Mouse (Mus musculus) G1E-ER4 (cell line): Measurements from ENCODE around the gene Med26. TPM values are rescaled to one million over a fixed set of nuclear protein-coding genes. Genes with fewer than 3 reads are reported as not detected.

ENCODE experiments used
- GATA1 ChIP-seq: IDR thresholded peaks from one replicate; pipeline ENCODE4 v1.8.0; 2012; ENCODE audit warnings: low read length, inconsistent platforms
- polyA plus RNA-seq: library from polyadenylated mRNA; stranded (reverse); fragments of >175 nt; gene quantifications from 2 replicates; pipeline ENCODE4 v1.2.3, GENCODE M21; 2012

Gene Med26
- polyA plus RNA-seq: 42.2 and 54.4 TPM in 2 replicates

- no peak for TF ChIP-seq GATA1
Measured at GRCm38 (mm10) chr8:72547802-72548643, at the start of gene Med26. Med26 (minus strand) TSS chr8:72548270.

DNA sequence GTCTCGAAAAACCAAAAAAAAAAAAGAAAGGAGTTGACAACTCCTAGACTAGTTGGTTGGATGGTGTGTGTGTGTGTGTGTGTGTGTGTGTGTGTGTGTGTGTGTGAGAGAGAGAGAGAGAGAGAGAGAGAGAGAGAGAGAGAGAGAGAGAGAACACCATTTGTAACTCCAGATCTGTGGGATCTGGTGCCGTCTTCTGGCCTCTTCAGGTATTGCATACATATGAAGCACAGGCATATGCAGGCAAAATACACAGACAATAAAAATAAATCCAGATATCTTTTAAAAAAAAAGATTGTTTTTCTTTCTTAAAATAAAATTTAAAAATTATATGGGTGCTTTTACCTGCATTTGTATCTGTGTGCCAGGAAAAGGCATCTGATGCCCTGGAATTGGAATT is 42.1 kb upstream of the Med26 start:
- TF ChIP-seq GATA1: no peak

DNA sequence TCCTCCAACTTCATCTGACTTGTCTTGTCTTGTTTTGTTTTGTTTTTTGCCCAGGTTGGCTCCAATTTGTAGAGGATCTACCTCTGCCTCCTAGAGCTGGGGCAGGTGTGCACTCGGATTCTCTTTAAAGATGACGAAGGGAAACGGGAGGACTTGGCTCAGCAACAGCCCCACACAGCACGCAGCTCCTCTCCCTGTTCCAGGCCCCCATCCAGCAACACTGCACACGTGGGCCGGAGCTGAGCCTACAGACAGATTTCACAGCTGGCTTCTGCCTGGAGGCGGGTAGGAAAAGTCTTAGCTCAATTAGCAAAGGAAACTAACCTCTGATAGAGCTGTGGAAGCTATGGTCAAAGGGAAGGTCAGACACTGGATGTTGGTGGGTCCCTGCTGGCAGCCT is 41.2 kb upstream of the Med26 start:
- TF ChIP-seq GATA1: no peak

- no peak for TF ChIP-seq GATA1
Measured at GRCm38 (mm10) chr8:72588865-72589264, 40.8 kb upstream of the Med26 start.

DNA sequence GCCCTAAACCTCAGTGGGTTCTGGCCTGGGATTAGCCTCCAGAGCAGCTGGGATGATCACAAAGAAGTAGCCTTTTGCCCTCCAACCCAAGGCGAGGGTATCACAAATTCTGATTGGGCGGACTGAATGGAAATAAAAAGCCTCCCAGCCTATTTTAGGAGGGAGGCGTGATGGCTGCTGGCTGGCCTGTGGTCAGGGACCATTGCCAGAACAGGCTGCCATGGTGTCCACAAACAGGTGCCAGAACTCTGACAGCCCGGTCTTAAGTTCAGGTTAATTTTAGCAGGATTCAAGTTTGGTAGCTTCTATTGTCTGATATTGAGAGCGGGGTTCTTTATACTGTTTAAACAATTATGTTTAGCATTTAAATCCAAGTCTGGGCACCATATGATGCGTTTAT is 39.7 kb upstream of the Med26 start:
- TF ChIP-seq GATA1: no peak

DNA sequence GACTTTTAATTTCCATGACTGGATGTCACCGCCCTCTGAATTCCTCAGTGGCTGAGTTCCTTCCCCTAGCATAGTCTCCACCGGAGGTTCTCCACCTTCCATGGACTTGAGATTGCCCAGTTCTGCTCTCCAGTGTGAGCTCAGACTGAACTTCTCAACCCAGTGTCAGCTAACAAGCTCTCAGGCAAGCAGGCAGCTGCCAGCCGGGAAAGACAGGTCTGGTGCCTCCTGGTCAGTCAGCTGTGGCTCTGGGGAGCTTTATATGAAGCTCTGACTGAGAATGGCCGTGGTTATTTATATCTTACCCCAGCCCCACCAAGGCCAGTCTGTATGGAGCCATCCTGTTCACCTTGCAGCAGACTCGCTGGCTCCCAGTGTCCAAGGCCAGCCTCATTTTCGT is 36.3 kb upstream of the Med26 start:
- no peak for TF ChIP-seq GATA1

GRCm38 (mm10) chr8:72583056-72583771 is 35.1 kb upstream of the Med26 start:
- no peak for TF ChIP-seq GATA1

- no peak for TF ChIP-seq GATA1
Measured at GRCm38 (mm10) chr8:72579374-72579773, 31.3 kb upstream of the Med26 start.

- TF ChIP-seq GATA1: no peak
Measured at GRCm38 (mm10) chr8:72577941-72578340, 29.9 kb upstream of the Med26 start.

GRCm38 (mm10) chr8:72577266-72577665 is 29.2 kb upstream of the Med26 start:
- TF ChIP-seq GATA1: no peak

- TF ChIP-seq GATA1: no peak
Measured at GRCm38 (mm10) chr8:72575915-72576314, 27.8 kb upstream of the Med26 start.

GRCm38 (mm10) chr8:72573450-72573849 is 25.4 kb upstream of the Med26 start:
- TF ChIP-seq GATA1: no peak

DNA sequence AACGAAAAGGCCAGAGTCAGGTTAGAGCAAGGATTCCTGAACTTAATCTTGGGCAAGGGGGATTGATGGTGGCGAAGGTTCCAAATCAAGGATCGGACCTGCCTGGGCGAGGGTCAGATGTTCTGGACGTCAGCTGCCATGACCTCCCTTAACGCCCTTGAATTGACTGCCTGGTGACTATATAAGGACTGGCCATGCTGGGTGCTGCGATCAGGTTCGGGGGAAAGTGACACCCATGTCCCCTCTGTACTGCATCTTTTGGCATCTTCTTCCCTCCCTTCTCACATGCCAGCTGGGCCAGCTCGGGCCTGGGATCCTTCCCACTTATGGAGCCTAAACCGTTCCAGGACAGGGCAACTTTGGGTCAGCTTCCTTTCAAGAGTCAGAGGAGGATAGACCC is 24.4 kb upstream of the Med26 start:
- TF ChIP-seq GATA1: no peak

- TF ChIP-seq GATA1: no peak
Measured at GRCm38 (mm10) chr8:72571611-72572473, 23.8 kb upstream of the Med26 start, which contains the start of gene Tmem38a. Tmem38a (plus strand) TSS chr8:72572055.
